Mouse (Mus musculus) hindbrain, embryonic 16.5 days (tissue): ENCODE results near the gene Itih4. TPM values are rescaled to one million over a fixed set of nuclear protein-coding genes. Genes with fewer than 3 reads are reported as not detected.

Experiments used
- ATAC-seq: fragments of 200-750 bp; cut with Nextera tagmentation; 2 replicates; pipeline ENCODE4 v1.8.0; 2017; ENCODE audit warnings: moderate TSS enrichment, moderate library complexity
- H3K27ac ChIP-seq: fragments of 300-500 bp; sonication (generic); 2 replicates; pipeline ENCODE4 v1.5.1; 2014; ENCODE audit warnings: low read depth, mild to moderate bottlenecking, control low read depth, low read length, moderate library complexity
- H3K27me3 ChIP-seq: fragments of 300-500 bp; sonication (generic); replicated peaks from 2 replicates; pipeline ENCODE4 v1.6.1; 2014; ENCODE audit warnings: low read length; ENCODE audit not compliant: control insufficient read depth, insufficient read depth
- H3K36me3 ChIP-seq: fragments of 300-500 bp; sonication (generic); 2 replicates; pipeline ENCODE4 v1.6.1; 2014; ENCODE audit warnings: mild to moderate bottlenecking, low read length, moderate library complexity, mixed read lengths; ENCODE audit not compliant: control insufficient read depth, insufficient read depth
- H3K4me1 ChIP-seq: fragments of 300-500 bp; sonication (generic); 2 replicates; pipeline ENCODE4 v1.6.1; 2014; ENCODE audit warnings: low read depth, low read length; ENCODE audit not compliant: control insufficient read depth, insufficient read depth
- H3K4me2 ChIP-seq: fragments of 300-500 bp; sonication (generic); 2 replicates; pipeline ENCODE4 v1.6.1; 2014; ENCODE audit warnings: mild to moderate bottlenecking, low read length, control low read depth, moderate library complexity
- H3K4me3 ChIP-seq: fragments of 300-500 bp; sonication (generic); 2 replicates; pipeline ENCODE4 v1.5.1; 2014; ENCODE audit warnings: mild to moderate bottlenecking, low read length, control low read depth, moderate library complexity
- H3K9ac ChIP-seq: fragments of 300-500 bp; sonication (generic); 2 replicates; pipeline ENCODE4 v1.6.1; 2014; ENCODE audit warnings: low read depth, mild to moderate bottlenecking, control low read depth, low read length, moderate library complexity
- H3K9me3 ChIP-seq: fragments of 300-500 bp; sonication (generic); 2 replicates; pipeline ENCODE4 v1.6.1; 2014; ENCODE audit warnings: mild to moderate bottlenecking, low read length, moderate library complexity; ENCODE audit not compliant: control insufficient read depth
- WGBS: fragments of 180-500 bp; shearing (Covaris S2); extraction: QIAGEN DNeasy Blood & Tissue Kit; methylation state at CpG from one replicate; pipeline ENCODE4 v1.1.7; 2014; 5-methylcytosine and 5-hydroxymethylcytosine counted together
- polyA plus RNA-seq: library from polyadenylated mRNA; unstranded; fragments of >200 nt; fragmentation: Nextera tagmentation; extraction: Ambion mirVana; gene quantifications from 2 replicates; pipeline ENCODE4 v1.2.1, GENCODE M21; 2015

Itih4 gene
- polyA plus RNA-seq, 1 experiment from 2014 or later: not detected

GRCm38 (mm10) chr14:30899972-30900371 lies 13.7 kb downstream of the Itih4 start:
- no peaks in the 10 kb centered on the region for H3K27me3 ChIP-seq
- no peak overlapping the region for H3K9ac ChIP-seq
- H3K9me3 ChIP-seq: no peaks in the 10 kb centered on the region
- 11% methylated on average over 3 of the region's 3 CpGs for WGBS
- no peak overlapping the region for H3K4me2 ChIP-seq
- no peak for ATAC-seq
- H3K4me1 ChIP-seq: no peaks in the 10 kb centered on the region
- no peak overlapping the region for H3K4me3 ChIP-seq
- no peaks in the 10 kb centered on the region for H3K36me3 ChIP-seq
- no peak overlapping the region for H3K27ac ChIP-seq

GRCm38 (mm10) chr14:30902628-30903027 lies 16.4 kb downstream of the Itih4 start:
- H3K9me3 ChIP-seq: no peaks in the 10 kb centered on the region
- no peaks in the 10 kb centered on the region for H3K36me3 ChIP-seq
- H3K9ac ChIP-seq: no peak overlapping the region
- no peak overlapping the region for H3K4me2 ChIP-seq
- no peak overlapping the region for H3K27ac ChIP-seq
- no peaks in the 10 kb centered on the region for H3K27me3 ChIP-seq
- H3K4me3 ChIP-seq: no peak overlapping the region
- no peak for ATAC-seq
- H3K4me1 ChIP-seq: no peaks in the 10 kb centered on the region
- 91% methylated on average over 5 of the region's 5 CpGs for WGBS

- Histone ChIP-seq H3K4me3 (no peak overlapping the region), H3K9ac (no peak overlapping the region), H3K9me3 (no peaks in the 10 kb centered on the region), H3K4me1 (no peaks in the 10 kb centered on the region), H3K27ac (no peak overlapping the region), H3K4me2 (no peak overlapping the region), H3K36me3 (no peaks in the 10 kb centered on the region), H3K27me3 (no peaks in the 10 kb centered on the region)
- no peak for ATAC-seq
- WGBS: 75% methylated on average over 3 of the region's 3 CpGs
Observed at GRCm38 (mm10) chr14:30903036-30903435, 16.8 kb downstream of the Itih4 start.

DNA sequence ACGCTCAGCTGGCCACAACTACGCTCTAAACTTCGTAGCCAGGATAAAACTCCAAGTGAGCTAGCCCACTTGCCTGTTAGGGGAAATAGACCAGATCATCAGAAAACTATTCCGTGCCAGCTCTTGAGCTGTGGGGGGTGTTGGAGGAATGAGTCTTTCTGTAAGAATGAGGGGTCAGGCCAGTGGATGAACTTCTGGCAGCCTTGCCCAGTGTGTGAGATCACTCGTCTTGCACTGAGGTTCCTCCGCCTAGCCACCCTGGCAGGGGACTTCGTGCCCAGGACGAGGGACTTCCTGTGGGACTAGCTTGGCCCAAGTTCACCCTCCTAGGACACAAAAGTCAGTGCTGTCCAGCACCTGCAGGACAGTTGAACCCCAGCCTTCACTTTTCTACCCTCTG lies 18.0 kb downstream of the Itih4 start:
- Histone ChIP-seq H3K4me1 (no peaks in the 10 kb centered on the region), H3K4me3 (no peak overlapping the region), H3K27me3 (no peaks in the 10 kb centered on the region), H3K36me3 (no peaks in the 10 kb centered on the region), H3K4me2 (no peak overlapping the region), H3K9ac (no peak overlapping the region), H3K27ac (no peak overlapping the region), H3K9me3 (no peaks in the 10 kb centered on the region)
- no peak for ATAC-seq
- 72% methylated on average over 8 of the region's 8 CpGs for WGBS

GRCm38 (mm10) chr14:30906001-30906400 lies 19.7 kb downstream of the Itih4 start:
- Histone ChIP-seq H3K27me3 (no peaks in the 10 kb centered on the region), H3K9ac (no peak overlapping the region), H3K36me3 (no peaks in the 10 kb centered on the region), H3K4me2 (no peak overlapping the region), H3K4me1 (no peaks in the 10 kb centered on the region), H3K27ac (no peak overlapping the region), H3K4me3 (no peak overlapping the region), H3K9me3 (no peaks in the 10 kb centered on the region)
- no peak for ATAC-seq
- WGBS: 88% methylated on average over 6 of the region's 6 CpGs

DNA sequence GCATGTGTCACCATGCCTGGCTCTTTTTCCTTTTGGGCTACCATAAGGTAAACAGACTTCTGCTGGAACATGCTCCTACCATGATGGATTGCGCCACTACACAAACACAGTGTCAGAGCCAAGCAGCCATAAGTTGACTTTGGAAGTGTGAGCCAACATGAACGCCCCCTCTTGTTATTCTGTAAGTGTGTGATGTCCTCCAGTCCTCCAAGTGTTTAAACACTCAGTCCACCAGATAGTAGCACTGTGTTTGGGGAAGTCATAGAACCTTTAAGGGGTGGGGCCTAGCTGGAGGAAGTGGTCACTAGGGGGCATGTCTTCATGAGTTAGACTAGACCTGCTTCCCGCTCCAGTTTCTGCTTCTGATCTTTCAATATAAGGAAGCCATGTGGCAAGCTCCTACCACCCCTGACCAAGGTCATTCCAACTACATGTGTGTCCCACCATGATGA lies 21.6 kb downstream of the Itih4 start:
- WGBS: 73% methylated on average over 3 of the region's 3 CpGs
- ATAC-seq: no peak
- H3K27ac ChIP-seq: no peak overlapping the region
- H3K9me3 ChIP-seq: no peaks in the 10 kb centered on the region
- H3K4me1 ChIP-seq: no peaks in the 10 kb centered on the region
- H3K4me3 ChIP-seq: no peak overlapping the region
- no peak overlapping the region for H3K4me2 ChIP-seq
- H3K36me3 ChIP-seq: no peaks in the 10 kb centered on the region
- no peaks in the 10 kb centered on the region for H3K27me3 ChIP-seq
- H3K9ac ChIP-seq: no peak overlapping the region

GRCm38 (mm10) chr14:30911141-30911540 lies 24.9 kb downstream of the Itih4 start:
- Histone ChIP-seq H3K9ac (no peak overlapping the region), H3K27ac (no peak overlapping the region), H3K4me2 (no peak overlapping the region), H3K9me3 (no peaks in the 10 kb centered on the region), H3K27me3 (no peaks in the 10 kb centered on the region), H3K36me3 (no peaks in the 10 kb centered on the region), H3K4me1 (no peaks in the 10 kb centered on the region), H3K4me3 (no peak overlapping the region)
- ATAC-seq: no peak
- 90% methylated on average over 8 of the region's 8 CpGs for WGBS

- 85% methylated on average over 8 of the region's 8 CpGs for WGBS
- no peak for ATAC-seq
- no peaks in the 10 kb centered on the region for H3K4me1 ChIP-seq
Observed at GRCm38 (mm10) chr14:30912641-30913040, 26.4 kb downstream of the Itih4 start.

DNA sequence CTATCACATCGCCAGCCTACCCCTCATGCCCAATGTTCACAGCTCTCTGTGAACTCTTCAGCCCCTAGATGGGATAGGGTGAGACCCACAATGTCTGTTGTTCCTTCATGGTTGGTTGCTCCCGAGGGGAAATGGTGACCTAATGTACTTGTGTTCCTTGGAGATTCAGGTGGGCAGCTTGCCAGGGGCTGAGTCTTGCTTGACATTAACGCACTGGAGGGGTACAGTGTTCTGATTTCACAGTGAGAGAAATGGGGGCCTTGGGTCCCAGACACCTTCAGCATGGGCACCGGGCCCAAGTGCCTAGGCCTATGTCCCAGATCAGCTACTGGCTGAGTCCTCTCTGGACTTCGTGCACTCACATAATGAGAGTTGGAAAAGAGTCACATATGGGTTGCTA lies 27.1 kb downstream of the Itih4 start:
- no peak for ATAC-seq
- H3K4me3 ChIP-seq: no peak overlapping the region
- H3K27me3 ChIP-seq: no peaks in the 10 kb centered on the region
- no peak overlapping the region for H3K4me2 ChIP-seq
- no peak overlapping the region for H3K27ac ChIP-seq
- H3K9ac ChIP-seq: no peak overlapping the region
- WGBS: 80% methylated on average over 5 of the region's 5 CpGs
- no peaks in the 10 kb centered on the region for H3K36me3 ChIP-seq
- no peaks in the 10 kb centered on the region for H3K9me3 ChIP-seq
- H3K4me1 ChIP-seq: no peaks in the 10 kb centered on the region

More at GRCm38 (mm10) chr14:30912641-30913040, 26.4 kb downstream of the Itih4 start:
- no peaks in the 10 kb centered on the region for H3K27me3 ChIP-seq
- no peak overlapping the region for H3K9ac ChIP-seq
- no peaks in the 10 kb centered on the region for H3K9me3 ChIP-seq
- no peak overlapping the region for H3K27ac ChIP-seq
- H3K4me3 ChIP-seq: no peak overlapping the region
- no peak overlapping the region for H3K4me2 ChIP-seq
- H3K36me3 ChIP-seq: no peaks in the 10 kb centered on the region

DNA sequence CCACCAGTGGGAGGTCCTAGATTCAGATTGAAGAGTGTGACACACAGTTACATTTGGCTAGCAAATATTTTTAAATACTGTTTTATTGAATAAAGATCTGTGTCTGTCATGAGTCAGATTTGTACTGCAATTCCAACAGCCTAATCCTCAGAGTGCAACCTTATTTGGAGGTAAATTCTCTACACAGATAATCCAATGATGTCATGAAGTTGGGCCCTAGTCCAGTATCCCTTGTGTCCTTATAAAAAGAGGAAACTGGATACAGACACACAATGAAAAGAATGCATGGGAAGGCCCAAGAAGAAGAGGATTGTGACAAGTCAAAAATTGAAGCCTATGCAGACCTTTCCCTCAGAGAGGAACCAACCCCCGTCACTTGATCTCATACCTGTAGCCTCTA lies 30.2 kb downstream of the Itih4 start:
- H3K36me3 ChIP-seq: no peaks in the 10 kb centered on the region
- WGBS: 87% methylated on average over 1 of the region's 1 CpGs
- no peak overlapping the region for H3K27ac ChIP-seq
- H3K9me3 ChIP-seq: no peaks in the 10 kb centered on the region
- no peaks in the 10 kb centered on the region for H3K27me3 ChIP-seq
- no peak overlapping the region for H3K9ac ChIP-seq
- H3K4me2 ChIP-seq: no peak overlapping the region
- ATAC-seq: no peak
- H3K4me1 ChIP-seq: no peaks in the 10 kb centered on the region
- H3K4me3 ChIP-seq: no peak overlapping the region
